Mouse (Mus musculus) neural tube, embryonic 11.5 days (tissue): ENCODE results near the gene Adck2. TPM values are rescaled to one million over a fixed set of nuclear protein-coding genes. Genes with fewer than 3 reads are reported as not detected.
A peak's percentile ranks its signal among the peaks of the same experiment; 100 is the strongest.

Experiments
- ATAC-seq: fragments of 200-750 bp; cut with Nextera tagmentation; 2 replicates; pipeline ENCODE4 v1.8.0; 2017; ENCODE audit warnings: moderate number of reproducible peaks, mild to moderate bottlenecking, moderate TSS enrichment, moderate library complexity; ENCODE audit not compliant: insufficient read depth, low FRiP score, low TSS enrichment
- DNase-seq: peaks from one replicate; pipeline ENCODE4 v3.0.0-alpha.2; 2015; ENCODE audit warnings: low spot score
- H3K27ac ChIP-seq: fragments of 300-500 bp; sonication (generic); 2 replicates; pipeline ENCODE4 v1.5.1; 2014; ENCODE audit warnings: low read depth, mild to moderate bottlenecking, low read length
- H3K27me3 ChIP-seq: fragments of 300-500 bp; sonication (generic); 2 replicates; pipeline ENCODE4 v1.6.1; 2014; ENCODE audit warnings: mild to moderate bottlenecking, low read length, mixed read lengths; ENCODE audit not compliant: control insufficient read depth, insufficient read depth
- H3K36me3 ChIP-seq: fragments of 300-500 bp; sonication (generic); 2 replicates; pipeline ENCODE4 v1.6.1; 2014; ENCODE audit warnings: mild to moderate bottlenecking, low read length, moderate library complexity, mixed read lengths; ENCODE audit not compliant: control insufficient read depth, insufficient read depth
- H3K4me1 ChIP-seq: fragments of 300-500 bp; sonication (generic); 2 replicates; pipeline ENCODE4 v1.6.1; 2014; ENCODE audit warnings: low read length, mixed read lengths; ENCODE audit not compliant: control insufficient read depth, insufficient read depth
- H3K4me2 ChIP-seq: fragments of 300-500 bp; sonication (generic); 2 replicates; pipeline ENCODE4 v1.6.1; 2014; ENCODE audit warnings: low read depth, mild to moderate bottlenecking, moderate library complexity
- H3K4me3 ChIP-seq: fragments of 300-500 bp; sonication (generic); 2 replicates; pipeline ENCODE4 v1.5.1; 2014; ENCODE audit warnings: low read depth, low read length
- H3K9ac ChIP-seq: fragments of 300-500 bp; sonication (generic); 2 replicates; pipeline ENCODE4 v1.6.1; 2014; ENCODE audit warnings: mild to moderate bottlenecking, low read length
- H3K9me3 ChIP-seq: fragments of 300-500 bp; sonication (generic); 2 replicates; pipeline ENCODE4 v1.6.1; 2016; ENCODE audit warnings: low read length; ENCODE audit not compliant: control insufficient read depth
- WGBS: fragments of 180-500 bp; shearing (Covaris S2); extraction: QIAGEN DNeasy Blood & Tissue Kit; methylation state at CpG from one replicate; pipeline ENCODE4 v1.1.7; 2014; 5-methylcytosine and 5-hydroxymethylcytosine counted together
- polyA plus RNA-seq: library from polyadenylated mRNA; unstranded; fragments of >200 nt; fragmentation: Nextera tagmentation; extraction: Ambion mirVana; gene quantifications from 2 replicates; pipeline ENCODE4 v1.2.1, GENCODE M21; 2014

The Adck2 gene
- polyA plus RNA-seq, 1 experiment from 2014 or later, result 32.3 TPM

GRCm38 (mm10) chr6:39554888-39555647, 18.6 kb upstream of the Adck2 start:
- 0 out of 2 replicates have a peak overlapping the region, but pooled peaks have one; percentile 4 for H3K4me3 ChIP-seq
- peaks cover 30% of the 10 kb centered on the region for H3K4me1 ChIP-seq
- peak overlapping the region; percentile 54 for H3K4me2 ChIP-seq
- DNase-seq, result no peak
- ATAC-seq, result no peak
- no peaks in the 10 kb centered on the region for H3K36me3 ChIP-seq
- H3K27me3 ChIP-seq, result no peaks in the 10 kb centered on the region
- H3K9me3 ChIP-seq, result no peaks in the 10 kb centered on the region
- 81% methylated on average over 12 of the region's 12 CpGs for WGBS
- no peak overlapping the region for H3K27ac ChIP-seq
- peak overlapping the region; percentile 10; the same call in 1 of the 2 replicates for H3K9ac ChIP-seq

- no peaks in the 10 kb centered on the region for H3K36me3 ChIP-seq
- no peaks in the 10 kb centered on the region for H3K9me3 ChIP-seq
- no peaks in the 10 kb centered on the region for H3K27me3 ChIP-seq
- H3K9ac ChIP-seq, result peak overlapping the region; percentile 10; the same call in 1 of the 2 replicates
- H3K4me1 ChIP-seq, result peaks cover 30% of the 10 kb centered on the region
- ATAC-seq (no peak), DNase-seq (no peak)
- H3K4me3 ChIP-seq, result 0 out of 2 replicates have a peak overlapping the region, but pooled peaks have one; percentile 4
- H3K4me2 ChIP-seq, result peak overlapping the region; percentile 54
- no peak overlapping the region for H3K27ac ChIP-seq
- WGBS, result 90% methylated on average over 2 of the region's 2 CpGs
Observed at GRCm38 (mm10) chr6:39555648-39555945, 18.1 kb upstream of the Adck2 start.

- peak overlapping the region; percentile 99 for H3K9ac ChIP-seq
- H3K4me1 ChIP-seq, result peaks cover 29% of the 10 kb centered on the region
- H3K4me3 ChIP-seq, result peak overlapping the region; percentile 94
- peak overlapping the region; percentile 54 for H3K4me2 ChIP-seq
- ATAC-seq, result peak; percentile 67
- under 1% methylated on average over 44 of the region's 54 CpGs for WGBS
- peak overlapping the region; percentile 93 for H3K27ac ChIP-seq
- peak; percentile 68 for DNase-seq
- H3K9me3 ChIP-seq, result no peaks in the 10 kb centered on the region
- no peaks in the 10 kb centered on the region for H3K27me3 ChIP-seq
- no peaks in the 10 kb centered on the region for H3K36me3 ChIP-seq
Observed at GRCm38 (mm10) chr6:39556900-39557659, 16.6 kb upstream of the Adck2 start.

- Histone ChIP-seq H3K4me3 (peak within 1 kb of the TSS; percentile 94), H3K36me3 (no peaks in the 10 kb centered on the region), H3K4me1 (peaks cover 25% of the 10 kb centered on the region), H3K27me3 (no peaks in the 10 kb centered on the region), H3K27ac (peak within 1 kb of the TSS; percentile 93), H3K4me2 (peak within 1 kb of the TSS; percentile 54), H3K9ac (peak within 1 kb of the TSS; percentile 99), H3K9me3 (no peaks in the 10 kb centered on the region)
- WGBS, result under 1% methylated on average over 37 of the region's 50 CpGs
- ATAC-seq (peak; percentile 94), DNase-seq (peak; percentile 96)
Observed at GRCm38 (mm10) chr6:39557723-39558261, 15.9 kb upstream of the Adck2 start, which contains the start of gene Dennd2a. Gene Dennd2a (minus strand): TSS chr6:39557867.

GRCm38 (mm10) chr6:39559276-39559939, 14.3 kb upstream of the Adck2 start:
- Histone ChIP-seq H3K27ac (no peak overlapping the region), H3K4me3 (no peak overlapping the region), H3K9me3 (no peaks in the 10 kb centered on the region), H3K27me3 (no peaks in the 10 kb centered on the region), H3K9ac (no peak overlapping the region), H3K36me3 (no peaks in the 10 kb centered on the region), H3K4me1 (peaks cover 25% of the 10 kb centered on the region), H3K4me2 (no peak overlapping the region)
- DNase-seq, result no peak
- ATAC-seq, result no peak
- WGBS, result 58% methylated on average over 6 of the region's 6 CpGs

- Histone ChIP-seq H3K4me2 (0 out of 2 replicates have a peak overlapping the region, but pooled peaks have one; percentile 2), H3K9ac (no peak overlapping the region), H3K36me3 (no peaks in the 10 kb centered on the region), H3K27me3 (no peaks in the 10 kb centered on the region), H3K9me3 (no peaks in the 10 kb centered on the region), H3K27ac (no peak overlapping the region), H3K4me1 (0 out of 2 replicates have a peak, but pooled peaks cover 10% of the 10 kb centered on the region), H3K4me3 (no peak overlapping the region)
- ATAC-seq (peak; percentile 42; the same call in 1 of the 2 replicates), DNase-seq (peak; percentile 85)
- 26% methylated on average over 23 of the region's 23 CpGs for WGBS
Observed at GRCm38 (mm10) chr6:39562166-39563015, 11.3 kb upstream of the Adck2 start.

DNA sequence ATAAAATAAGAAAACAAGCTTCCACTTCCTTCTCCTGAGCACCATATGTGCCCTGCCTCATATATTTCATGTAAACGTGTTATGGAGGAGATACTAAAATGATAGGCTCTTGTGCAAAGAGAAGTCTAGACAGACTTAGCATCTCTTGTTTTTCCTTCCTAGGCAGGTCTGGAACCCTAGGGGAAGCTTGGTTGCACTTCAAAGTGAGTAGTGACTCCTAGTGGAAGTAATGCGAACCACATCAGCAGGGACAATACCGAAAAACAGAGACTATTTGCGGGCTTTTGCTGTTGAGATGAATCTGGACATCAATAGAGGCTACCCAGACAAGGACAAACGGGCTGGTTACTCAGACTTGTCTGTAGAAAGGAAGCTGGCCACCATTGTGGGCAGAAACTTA, 6.1 kb upstream of the Adck2 start:
- DNase-seq, result peak; percentile 47
- no peaks in the 10 kb centered on the region for H3K36me3 ChIP-seq
- 23% methylated on average over 5 of the region's 5 CpGs for WGBS
- no peak overlapping the region for H3K27ac ChIP-seq
- no peaks in the 10 kb centered on the region for H3K4me1 ChIP-seq
- H3K9me3 ChIP-seq, result no peaks in the 10 kb centered on the region
- no peak overlapping the region for H3K4me3 ChIP-seq
- H3K9ac ChIP-seq, result no peak overlapping the region
- ATAC-seq, result no peak
- no peak overlapping the region for H3K4me2 ChIP-seq
- H3K27me3 ChIP-seq, result no peaks in the 10 kb centered on the region

GRCm38 (mm10) chr6:39570426-39570825, 3.2 kb upstream of the Adck2 start:
- WGBS, result 62% methylated on average over 3 of the region's 3 CpGs
- Histone ChIP-seq H3K36me3 (no peaks in the 10 kb centered on the region), H3K9ac (no peak overlapping the region), H3K27ac (no peak overlapping the region), H3K9me3 (no peaks in the 10 kb centered on the region), H3K4me3 (no peak overlapping the region), H3K4me1 (peaks cover 3% of the 10 kb centered on the region; the same call in 1 of the 2 replicates), H3K27me3 (no peaks in the 10 kb centered on the region), H3K4me2 (no peak overlapping the region)
- ATAC-seq, result no peak
- DNase-seq, result no peak
